Mouse (Mus musculus) E14TG2a.4 (cell line): ENCODE results near the gene Ddx50.

Experiments
- CTCF ChIP-seq: conservative IDR thresholded peaks from 2 replicates; pipeline ENCODE4 v1.5.1; 2014; ENCODE audit warnings: low read length
- POU5F1 ChIP-seq: IDR thresholded peaks from 2 replicates; pipeline ENCODE4 v1.6.1; 2014; ENCODE audit warnings: low read length, borderline replicate concordance

- TF ChIP-seq CTCF, result no peak
- TF ChIP-seq POU5F1, result no peak
Observed at GRCm38 (mm10) chr10:62592496-62592895, 58.5 kb downstream of the Ddx50 start.
